Mouse (Mus musculus): ENCODE data around the gene Zbtb44. TPM values are rescaled to one million over a fixed set of nuclear protein-coding genes. Genes with fewer than 3 reads are reported as not detected.

Zbtb44 gene
- total and polyA plus RNA-seq, 3 experiments, result 4.8 to 30.6 (median 30.5) TPM

DNA sequence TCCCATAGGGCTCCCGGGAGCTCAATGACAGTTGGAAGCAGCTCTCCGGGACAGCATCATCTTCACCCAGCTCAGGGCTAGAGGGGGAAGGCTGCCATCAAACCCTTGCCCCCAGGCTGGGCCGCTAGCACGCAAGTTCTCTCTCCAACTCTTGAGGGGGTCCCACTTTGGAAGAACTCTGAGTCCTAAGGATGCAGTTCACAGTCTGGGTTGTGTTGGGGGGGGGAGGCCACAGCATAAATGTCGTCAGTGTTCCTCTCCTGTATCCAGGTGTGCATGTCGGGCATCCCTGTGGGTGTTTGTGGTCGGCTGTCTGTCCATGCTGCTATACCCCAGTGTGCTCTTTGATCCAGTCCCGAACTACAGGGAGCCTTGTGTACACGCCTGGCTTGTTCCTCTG lies 59.1 kb downstream of the Zbtb44 start:
- H3K36me3 ChIP-seq (ENCODE audit: control insufficient read depth, insufficient read depth, low read length), result no peaks in the 10 kb centered on the region
- no peaks in the 10 kb centered on the region for H3K4me1 ChIP-seq (ENCODE audit: control insufficient read depth, insufficient read depth, low read length)
- H3K27me3 ChIP-seq (ENCODE audit: control insufficient read depth, insufficient read depth, low read length), result no peaks in the 10 kb centered on the region
- H3K27ac ChIP-seq, result no peak overlapping the region
- intact Hi-C loops (cut with DNase I), result loop anchor here (10.0 kb wide), 1 partner anchor 645 kb away; no protein-coding TSS in a partner anchor
- H3K4me3 ChIP-seq, result no peak overlapping the region
- no peak for DNase-seq
- H3K79me2 ChIP-seq (replicated peaks; ENCODE audit: control insufficient read depth, insufficient read depth, low read length), result no peaks in the 10 kb centered on the region
- WGBS, result 89% methylated on average over 9 of the region's 9 CpGs
- TF ChIP-seq POLR2A (IDR thresholded peaks at IDR 0.05; ENCODE audit: insufficient read depth, low read depth, low read length) (no peak), EP300 (IDR thresholded peaks at IDR 0.05; ENCODE audit: insufficient read depth, low read depth, low read length) (no peak), CTCF (IDR thresholded peaks at IDR 0.05) (no peak)
- H3K9ac ChIP-seq (ENCODE audit: low read depth, low read length), result no peak overlapping the region

- Histone ChIP-seq H3K4me1 (ENCODE audit: control insufficient read depth, insufficient read depth, low read length) (no peaks in the 10 kb centered on the region), H3K4me3 (no peak overlapping the region), H3K9ac (ENCODE audit: low read depth, low read length) (no peak overlapping the region), H3K27me3 (ENCODE audit: control insufficient read depth, insufficient read depth, low read length) (no peaks in the 10 kb centered on the region), H3K27ac (no peak overlapping the region), H3K79me2 (replicated peaks; ENCODE audit: control insufficient read depth, insufficient read depth, low read length) (no peaks in the 10 kb centered on the region), H3K36me3 (ENCODE audit: control insufficient read depth, insufficient read depth, low read length) (no peaks in the 10 kb centered on the region)
- no peak for DNase-seq
- TF ChIP-seq POLR2A (IDR thresholded peaks at IDR 0.05; ENCODE audit: insufficient read depth, low read depth, low read length), result no peak
- TF ChIP-seq CTCF (IDR thresholded peaks at IDR 0.05), result no peak
- no peak for TF ChIP-seq EP300 (IDR thresholded peaks at IDR 0.05; ENCODE audit: insufficient read depth, low read depth, low read length)
- 65% methylated on average over 29 of the region's 29 CpGs for WGBS
- intact Hi-C loops (cut with DNase I), result no loop called here
Observed at GRCm38 (mm10) chr9:31090081-31091023, 59.9 kb downstream of the Zbtb44 start.

- no peaks in the 10 kb centered on the region for H3K4me1 ChIP-seq (ENCODE audit: control insufficient read depth, insufficient read depth, low read length)
- TF ChIP-seq POLR2A (IDR thresholded peaks at IDR 0.05; ENCODE audit: insufficient read depth, low read depth, low read length), result no peak
- TF ChIP-seq CTCF (IDR thresholded peaks at IDR 0.05), result no peak
- no peak for TF ChIP-seq EP300 (IDR thresholded peaks at IDR 0.05; ENCODE audit: insufficient read depth, low read depth, low read length)
- WGBS, result 90% methylated on average over 10 of the region's 10 CpGs
- no peaks in the 10 kb centered on the region for H3K79me2 ChIP-seq (replicated peaks; ENCODE audit: control insufficient read depth, insufficient read depth, low read length)
- no peak overlapping the region for H3K4me3 ChIP-seq
- intact Hi-C loops (cut with DNase I), result no loop called here
- no peak overlapping the region for H3K9ac ChIP-seq (ENCODE audit: low read depth, low read length)
- no peak overlapping the region for H3K27ac ChIP-seq
- no peak for DNase-seq
- no peaks in the 10 kb centered on the region for H3K36me3 ChIP-seq (ENCODE audit: control insufficient read depth, insufficient read depth, low read length)
- no peaks in the 10 kb centered on the region for H3K27me3 ChIP-seq (ENCODE audit: control insufficient read depth, insufficient read depth, low read length)
Observed at GRCm38 (mm10) chr9:31091162-31091581, 60.7 kb downstream of the Zbtb44 start.

GRCm38 (mm10) chr9:31092111-31092832 lies 61.8 kb downstream of the Zbtb44 start:
- TF ChIP-seq EP300 (IDR thresholded peaks at IDR 0.05; ENCODE audit: insufficient read depth, low read depth, low read length), result no peak
- Histone ChIP-seq H3K4me1 (ENCODE audit: control insufficient read depth, insufficient read depth, low read length) (no peaks in the 10 kb centered on the region), H3K27ac (no peak overlapping the region), H3K4me3 (no peak overlapping the region), H3K9ac (ENCODE audit: low read depth, low read length) (no peak overlapping the region), H3K79me2 (replicated peaks; ENCODE audit: control insufficient read depth, insufficient read depth, low read length) (no peaks in the 10 kb centered on the region), H3K27me3 (ENCODE audit: control insufficient read depth, insufficient read depth, low read length) (no peaks in the 10 kb centered on the region), H3K36me3 (ENCODE audit: control insufficient read depth, insufficient read depth, low read length) (no peaks in the 10 kb centered on the region)
- intact Hi-C loops (cut with DNase I), result no loop called here
- DNase-seq, result no peak
- 85% methylated on average over 18 of the region's 18 CpGs for WGBS

DNA sequence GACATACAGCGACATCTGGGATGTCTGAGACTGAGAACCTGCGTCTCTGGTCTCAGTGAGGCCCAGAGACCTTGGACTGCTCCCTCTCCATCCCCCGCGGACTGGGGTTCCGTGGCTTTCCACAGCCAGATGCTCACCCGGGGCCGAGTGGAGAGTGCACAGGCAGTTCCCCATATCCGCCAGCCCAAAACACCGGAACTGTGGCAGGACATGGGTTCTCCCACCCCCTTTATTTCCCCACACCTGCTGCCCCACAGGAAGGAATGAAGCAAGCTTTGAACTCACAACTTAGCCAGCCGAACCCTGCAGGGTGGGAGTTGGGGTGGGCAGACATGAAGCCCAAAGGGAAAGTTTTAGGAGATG lies 62.4 kb downstream of the Zbtb44 start:
- no peak overlapping the region for H3K4me3 ChIP-seq
- no peaks in the 10 kb centered on the region for H3K4me1 ChIP-seq (ENCODE audit: control insufficient read depth, insufficient read depth, low read length)
- no peaks in the 10 kb centered on the region for H3K79me2 ChIP-seq (replicated peaks; ENCODE audit: control insufficient read depth, insufficient read depth, low read length)
- H3K27me3 ChIP-seq (ENCODE audit: control insufficient read depth, insufficient read depth, low read length), result no peaks in the 10 kb centered on the region
- no peak overlapping the region for H3K27ac ChIP-seq
- TF ChIP-seq POLR2A (IDR thresholded peaks at IDR 0.05; ENCODE audit: insufficient read depth, low read depth, low read length), result no peak
- WGBS, result 85% methylated on average over 10 of the region's 10 CpGs
- DNase-seq, result no peak
- no peak overlapping the region for H3K9ac ChIP-seq (ENCODE audit: low read depth, low read length)
- intact Hi-C loops (cut with DNase I), result no loop called here
- no peaks in the 10 kb centered on the region for H3K36me3 ChIP-seq (ENCODE audit: control insufficient read depth, insufficient read depth, low read length)
